Mouse (Mus musculus): ENCODE measurements around the gene Lilra5.
"Not testable (repeated sequence)": the region's sequence is repeated elsewhere in the genome, so short reads cannot be mapped to it uniquely, and the experiment has no call there.

GRCm38 (mm10) chr7:4273874-4274273, 36.3 kb downstream of the Lilra5 start:
- not testable (repeated sequence) for TF ChIP-seq CTCF (conservative IDR thresholded peaks at IDR 0.05; ENCODE audit: insufficient read depth, insufficient read length, low read depth, low read length); POLR2A (IDR thresholded peaks at IDR 0.05; ENCODE audit: low read depth, low read length)
